8 mouse cellular contexts compared by ENCODE assay signal in the genomic region with DNA sequence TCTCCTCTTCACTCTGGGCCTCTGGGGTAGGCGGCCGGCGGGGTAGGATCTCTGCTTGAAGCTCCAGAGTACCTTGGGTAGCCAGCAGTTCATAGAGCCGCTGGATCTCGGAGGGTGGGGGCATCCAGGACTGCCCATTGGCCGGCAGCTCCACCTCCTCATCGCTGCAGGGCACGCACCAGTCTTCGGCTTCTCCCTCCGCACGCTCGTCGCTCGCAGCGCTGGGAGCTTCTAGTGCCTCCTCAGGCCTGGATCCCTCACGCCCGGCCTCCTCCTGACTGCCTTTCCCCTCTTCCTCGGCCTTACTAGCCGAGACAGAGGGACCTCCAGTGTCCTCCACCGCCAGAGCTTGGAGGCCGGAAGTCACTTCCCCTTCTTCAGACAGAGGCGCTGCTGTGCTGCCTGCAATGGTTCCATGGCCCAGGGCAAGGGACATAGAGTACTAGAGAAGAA. TPM values are rescaled to one million over a fixed set of nuclear protein-coding genes. Genes with fewer than 3 reads are reported as not detected.
DNase-seq lines count a peak whose midpoint lies in the region; ATAC-seq and TF ChIP-seq lines count a peak whose summit lies in the region.

No protein-coding gene starts in this region.

- no peak for TF ChIP-seq CTCF in MEL (IDR thresholded peaks at IDR 0.05 in 2 of 3, conservative IDR thresholded peaks at IDR 0.05 in 1 of 3; ENCODE audit: control insufficient read depth in 1 of 3, insufficient read depth in 1 of 3, low read depth in 2 of 3, low read length in 3 of 3, poor library complexity in 1 of 3, severe bottlenecking in 1 of 3)

- TF ChIP-seq RAD21 in MEL (IDR thresholded peaks at IDR 0.05; ENCODE audit: low read depth, low read length): no peak

- peaks cover 47% of the 10 kb centered on the region for H3K4me1 ChIP-seq in heart, embryonic 12.5 days (replicated peaks)
- H3K4me1 ChIP-seq in MEL (ENCODE audit: control insufficient read depth in 1 of 2, insufficient read depth in 2 of 2, low read length in 2 of 2): peaks cover 0 to 10% of the 10 kb centered on the region in 2 experiments; a peak in 3 of 4 replicates
- H3K4me1 ChIP-seq in embryonic facial prominence, embryonic 10.5 days: peaks cover 77% of the 10 kb centered on the region
- H3K4me1 ChIP-seq in hindbrain, embryonic 16.5 days (ENCODE audit: control insufficient read depth, insufficient read depth, low read depth, low read length): peaks cover 51% of the 10 kb centered on the region
- H3K4me1 ChIP-seq in stomach, embryonic 14.5 days (ENCODE audit: control insufficient read depth, insufficient read depth, low read length): peaks cover 49% of the 10 kb centered on the region

- H3K79me2 ChIP-seq in MEL (ENCODE audit: control insufficient read depth, insufficient read depth, low read length, poor library complexity): peaks cover 36% of the 10 kb centered on the region

- DNase-seq in heart, adult 18-20 months: no peak
- DNase-seq in MEL (ENCODE audit: low read depth, low spot score): no peak
- no peak for DNase-seq in embryonic facial prominence, embryonic 10.5 days (ENCODE audit: low spot score)
- no peak for DNase-seq in layer of hippocampus, adult 11-12 months (ENCODE audit: low spot score)

- H3K27ac ChIP-seq in heart, embryonic 12.5 days (ENCODE audit: poor library complexity, severe bottlenecking): peak overlapping the region; percentile 95
- peak overlapping the region; percentile 96 for H3K27ac ChIP-seq in MEL (ENCODE audit: control insufficient read depth, low read depth, low read length)
- peak overlapping the region; percentile 97 for H3K27ac ChIP-seq in embryonic facial prominence, embryonic 10.5 days (replicated peaks)
- H3K27ac ChIP-seq in hindbrain, embryonic 16.5 days (ENCODE audit: low read depth, low read length): peak overlapping the region; percentile 96
- H3K27ac ChIP-seq in stomach, embryonic 14.5 days (ENCODE audit: low read length): peak overlapping the region; percentile 97

- peak in 1 of 2 experiments; percentile 16; a peak in 1 of 4 replicates for TF ChIP-seq POLR2A in MEL (IDR thresholded peaks at IDR 0.05; ENCODE audit: control insufficient read depth in 1 of 2, insufficient read depth in 1 of 2, low read depth in 1 of 2, low read length in 2 of 2, poor library complexity in 1 of 2)

- peaks cover 30% of the 10 kb centered on the region for H3K36me3 ChIP-seq in heart, embryonic 12.5 days
- H3K36me3 ChIP-seq in MEL (ENCODE audit: control insufficient read depth in 1 of 2, insufficient read depth in 2 of 2, low read length in 2 of 2): peaks cover 0 to 10% of the 10 kb centered on the region in 2 experiments; a peak in 2 of 4 replicates
- peaks cover 51% of the 10 kb centered on the region for H3K36me3 ChIP-seq in embryonic facial prominence, embryonic 10.5 days (replicated peaks)
- H3K36me3 ChIP-seq in hindbrain, embryonic 16.5 days (ENCODE audit: control insufficient read depth, insufficient read depth, low read length): no peaks in the 10 kb centered on the region; the same call in 1 of the 2 replicates
- H3K36me3 ChIP-seq in stomach, embryonic 14.5 days (ENCODE audit: control insufficient read depth, insufficient read depth, low read length): peaks cover 13% of the 10 kb centered on the region

- peak overlapping the region; percentile 89 for H3K4me2 ChIP-seq in heart, embryonic 12.5 days
- peak overlapping the region; percentile 83 for H3K4me2 ChIP-seq in hindbrain, embryonic 16.5 days (ENCODE audit: low read length)
- peak overlapping the region; percentile 79 for H3K4me2 ChIP-seq in stomach, embryonic 14.5 days (replicated peaks; ENCODE audit: low read depth, low read length)

- TF ChIP-seq EP300 in MEL (IDR thresholded peaks at IDR 0.05; ENCODE audit: low read depth in 1 of 2, low read length in 2 of 2): no peak

- WGBS in heart, embryonic 12.5 days: 0% methylated on average over 22 of the region's 22 CpGs
- WGBS in embryonic facial prominence, embryonic 10.5 days: under 1% methylated on average over 22 of the region's 22 CpGs
- under 1% methylated on average over 20 of the region's 22 CpGs for WGBS in hindbrain, embryonic 16.5 days
- under 1% methylated on average over 22 of the region's 22 CpGs for WGBS in stomach, embryonic 14.5 days

- no peaks in the 10 kb centered on the region for H3K9me3 ChIP-seq in heart, embryonic 12.5 days (replicated peaks)
- no peaks in the 10 kb centered on the region for H3K9me3 ChIP-seq in MEL (replicated peaks; ENCODE audit: insufficient read depth, low read length)
- no peaks in the 10 kb centered on the region for H3K9me3 ChIP-seq in embryonic facial prominence, embryonic 10.5 days
- no peaks in the 10 kb centered on the region for H3K9me3 ChIP-seq in hindbrain, embryonic 16.5 days (ENCODE audit: control insufficient read depth, low read length)
- H3K9me3 ChIP-seq in stomach, embryonic 14.5 days (ENCODE audit: control insufficient read depth, low read depth, low read length): no peaks in the 10 kb centered on the region

- H3K9ac ChIP-seq in heart, embryonic 12.5 days: peak overlapping the region; percentile 80
- peak overlapping the region; percentile 99 for H3K9ac ChIP-seq in MEL (ENCODE audit: control insufficient read depth, low read depth, low read length, poor library complexity, severe bottlenecking)
- H3K9ac ChIP-seq in hindbrain, embryonic 16.5 days (ENCODE audit: low read depth, low read length): peak overlapping the region; percentile 87
- peak overlapping the region; percentile 68 for H3K9ac ChIP-seq in stomach, embryonic 14.5 days (replicated peaks; ENCODE audit: low read depth, low read length)

- ATAC-seq in heart, embryonic 12.5 days (ENCODE audit: insufficient number of reproducible peaks, low FRiP score): peak; percentile 70
- ATAC-seq in hindbrain, embryonic 16.5 days: peak; percentile 38
- peak; percentile 58 for ATAC-seq in megakaryocyte, adult 5-6 weeks (ENCODE audit: poor library complexity, severe bottlenecking)
- peak; percentile 30 for ATAC-seq in stomach, embryonic 14.5 days (ENCODE audit: insufficient number of reproducible peaks, insufficient read depth, low FRiP score, low read depth)

- H3K4me3 ChIP-seq in heart, embryonic 12.5 days: peak overlapping the region; percentile 63
- peak overlapping the region; percentile 68 to 99 for H3K4me3 ChIP-seq in MEL (ENCODE audit: control insufficient read depth in 1 of 2, insufficient read depth in 1 of 2, low read depth in 2 of 2, low read length in 2 of 2)
- peak overlapping the region; percentile 89 for H3K4me3 ChIP-seq in embryonic facial prominence, embryonic 10.5 days
- H3K4me3 ChIP-seq in hindbrain, embryonic 16.5 days (ENCODE audit: low read length): peak overlapping the region; percentile 64
- H3K4me3 ChIP-seq in stomach, embryonic 14.5 days (ENCODE audit: low read depth, low read length): peak overlapping the region; percentile 62

- H3K27me3 ChIP-seq in heart, embryonic 12.5 days (replicated peaks): no peaks in the 10 kb centered on the region
- no peaks in the 10 kb centered on the region for H3K27me3 ChIP-seq in MEL (ENCODE audit: control insufficient read depth in 1 of 2, insufficient read depth in 2 of 2, low read length in 2 of 2)
- H3K27me3 ChIP-seq in embryonic facial prominence, embryonic 10.5 days (replicated peaks; ENCODE audit: low read depth, poor library complexity, severe bottlenecking): no peaks in the 10 kb centered on the region
- no peaks in the 10 kb centered on the region for H3K27me3 ChIP-seq in hindbrain, embryonic 16.5 days (replicated peaks; ENCODE audit: control insufficient read depth, insufficient read depth, low read length)
- no peaks in the 10 kb centered on the region for H3K27me3 ChIP-seq in stomach, embryonic 14.5 days (ENCODE audit: control insufficient read depth, insufficient read depth, low read length)

RNA-seq across cellular contexts. Expression of a gene that starts 0.2 kb away (rescaled TPM):
- not detected in 2 replicates for polyA plus RNA-seq in heart, embryonic 12.5 days (2016; fragmentation: Nextera tagmentation; extraction: Ambion mirVana)
- total RNA-seq in heart, adult 18-20 months (2021): not detected
- total RNA-seq in MEL (2012; rRNA removed): 0.39 TPM in 1 of 2 replicates, not detected in the other
- polyA plus RNA-seq in MEL (2012; ENCODE audit: insufficient read depth in 1 of 2, insufficient read length in 2 of 2, low read depth in 1 of 2, low replicate concordance in 2 of 2, missing spikeins in 1 of 2): 1 to 10 TPM in 1 of 2 experiments, not detected in 1; 4.5 TPM
- polyA plus RNA-seq in embryonic facial prominence, embryonic 10.5 days (2016; fragmentation: Nextera tagmentation; extraction: Ambion mirVana): 0.78 TPM in 1 of 2 replicates, not detected in the other
- 0.31 TPM in 1 of 2 replicates, not detected in the other for polyA plus RNA-seq in hindbrain, embryonic 16.5 days (2015; fragmentation: Nextera tagmentation; extraction: Ambion mirVana)
- total RNA-seq in megakaryocyte, adult 5-6 weeks (2015): 0.54 and 1.6 TPM in 2 replicates
- total RNA-seq in megakaryocyte, adult 5-6 weeks (2017): not detected in 2 replicates
- not detected in 2 replicates for polyA plus RNA-seq in stomach, embryonic 14.5 days (2014; fragmentation: Nextera tagmentation; extraction: Ambion mirVana)

RNA-seq across cellular contexts. Expression of a gene that starts 0.6 kb away (rescaled TPM):
- 19.3 and 31.4 TPM in 2 replicates for polyA plus RNA-seq in heart, embryonic 12.5 days (2016; fragmentation: Nextera tagmentation; extraction: Ambion mirVana)
- total RNA-seq in heart, adult 18-20 months (2021): 10 to 100 TPM in 1 of 2 experiments, 1 to 10 TPM in 1; 8.3 to 10.7 TPM
- 55.4 and 60.2 TPM in 2 replicates for total RNA-seq in MEL (2012; rRNA removed)
- polyA plus RNA-seq in MEL (2012; ENCODE audit: insufficient read depth in 1 of 2, insufficient read length in 2 of 2, low read depth in 1 of 2, low replicate concordance in 2 of 2, missing spikeins in 1 of 2): 10 to 100 TPM in 1 of 2 experiments, not detected in 1; 85.9 TPM
- 41.1 and 107 TPM in 2 replicates for polyA plus RNA-seq in embryonic facial prominence, embryonic 10.5 days (2016; fragmentation: Nextera tagmentation; extraction: Ambion mirVana)
- 26.9 and 55.8 TPM in 2 replicates for polyA plus RNA-seq in hindbrain, embryonic 16.5 days (2015; fragmentation: Nextera tagmentation; extraction: Ambion mirVana)
- 40.7 and 62.5 TPM in 2 replicates for total RNA-seq in megakaryocyte, adult 5-6 weeks (2015)
- 25.5 and 67.0 TPM in 2 replicates for total RNA-seq in megakaryocyte, adult 5-6 weeks (2017)
- polyA plus RNA-seq in stomach, embryonic 14.5 days (2014; fragmentation: Nextera tagmentation; extraction: Ambion mirVana): 13.9 and 55.8 TPM in 2 replicates

RNA-seq across cellular contexts. Expression of a gene that starts 2.1 kb away (rescaled TPM):
- polyA plus RNA-seq in heart, embryonic 12.5 days (2016; fragmentation: Nextera tagmentation; extraction: Ambion mirVana): 12.0 TPM in 2 replicates
- total RNA-seq in heart, adult 18-20 months (2021): 10 to 100 TPM; 59.9 to 68.7 TPM
- 19.4 and 19.8 TPM in 2 replicates for total RNA-seq in MEL (2012; rRNA removed)
- 10 to 100 TPM in 1 of 2 experiments, not detected in 1; 20.6 TPM for polyA plus RNA-seq in MEL (2012; ENCODE audit: insufficient read depth in 1 of 2, insufficient read length in 2 of 2, low read depth in 1 of 2, low replicate concordance in 2 of 2, missing spikeins in 1 of 2)
- 4.1 TPM in 2 replicates for polyA plus RNA-seq in embryonic facial prominence, embryonic 10.5 days (2016; fragmentation: Nextera tagmentation; extraction: Ambion mirVana)
- 3.9 and 4.8 TPM in 2 replicates for polyA plus RNA-seq in hindbrain, embryonic 16.5 days (2015; fragmentation: Nextera tagmentation; extraction: Ambion mirVana)
- 5.6 and 6.0 TPM in 2 replicates for total RNA-seq in megakaryocyte, adult 5-6 weeks (2015)
- 48.1 and 50.6 TPM in 2 replicates for total RNA-seq in megakaryocyte, adult 5-6 weeks (2017)
- polyA plus RNA-seq in stomach, embryonic 14.5 days (2014; fragmentation: Nextera tagmentation; extraction: Ambion mirVana): 11.4 and 12.4 TPM in 2 replicates

RNA-seq across cellular contexts. Expression of a gene that starts 4.4 kb away (rescaled TPM):
- 50.8 and 60.9 TPM in 2 replicates for polyA plus RNA-seq in heart, embryonic 12.5 days (2016; fragmentation: Nextera tagmentation; extraction: Ambion mirVana)
- total RNA-seq in heart, adult 18-20 months (2021): 10 to 100 TPM; 24.6 to 27.3 TPM
- total RNA-seq in MEL (2012; rRNA removed): 13.8 and 20.5 TPM in 2 replicates
- polyA plus RNA-seq in MEL (2012; ENCODE audit: insufficient read depth in 1 of 2, insufficient read length in 2 of 2, low read depth in 1 of 2, low replicate concordance in 2 of 2, missing spikeins in 1 of 2): 10 to 100 TPM in 1 of 2 experiments, not detected in 1; 27.2 TPM
- 37.7 and 92.9 TPM in 2 replicates for polyA plus RNA-seq in embryonic facial prominence, embryonic 10.5 days (2016; fragmentation: Nextera tagmentation; extraction: Ambion mirVana)
- 47.5 and 81.5 TPM in 2 replicates for polyA plus RNA-seq in hindbrain, embryonic 16.5 days (2015; fragmentation: Nextera tagmentation; extraction: Ambion mirVana)
- 15.4 TPM in 1 of 2 replicates, not detected in the other for total RNA-seq in megakaryocyte, adult 5-6 weeks (2015)
- 45.4 TPM in 1 of 2 replicates, not detected in the other for total RNA-seq in megakaryocyte, adult 5-6 weeks (2017)
- polyA plus RNA-seq in stomach, embryonic 14.5 days (2014; fragmentation: Nextera tagmentation; extraction: Ambion mirVana): 32.8 and 68.9 TPM in 2 replicates

RNA-seq across cellular contexts. Expression of a gene that starts 4.5 kb away (rescaled TPM):
- 1.9 and 3.3 TPM in 2 replicates for polyA plus RNA-seq in heart, embryonic 12.5 days (2016; fragmentation: Nextera tagmentation; extraction: Ambion mirVana)
- total RNA-seq in heart, adult 18-20 months (2021): under 1 TPM in 1 of 2 experiments, not detected in 1; 0.80 TPM
- total RNA-seq in MEL (2012; rRNA removed): 0.12 and 0.13 TPM in 2 replicates
- polyA plus RNA-seq in MEL (2012; ENCODE audit: insufficient read depth in 1 of 2, insufficient read length in 2 of 2, low read depth in 1 of 2, low replicate concordance in 2 of 2, missing spikeins in 1 of 2): 1 to 10 TPM in 1 of 2 experiments, not detected in 1; 1.4 TPM
- polyA plus RNA-seq in embryonic facial prominence, embryonic 10.5 days (2016; fragmentation: Nextera tagmentation; extraction: Ambion mirVana): 2.7 and 3.4 TPM in 2 replicates
- 71.4 and 84.6 TPM in 2 replicates for polyA plus RNA-seq in hindbrain, embryonic 16.5 days (2015; fragmentation: Nextera tagmentation; extraction: Ambion mirVana)
- total RNA-seq in megakaryocyte, adult 5-6 weeks (2015): 0.20 and 1.8 TPM in 2 replicates
- 2.4 and 3.0 TPM in 2 replicates for total RNA-seq in megakaryocyte, adult 5-6 weeks (2017)
- polyA plus RNA-seq in stomach, embryonic 14.5 days (2014; fragmentation: Nextera tagmentation; extraction: Ambion mirVana): 15.5 and 16.0 TPM in 2 replicates
